Mouse (Mus musculus) left cerebral cortex, postnatal 10 days (tissue): Measurements from ENCODE around the gene Olfr796. TPM values are rescaled to one million over a fixed set of nuclear protein-coding genes. Genes with fewer than 3 reads are reported as not detected.

Source experiments
- DNase-seq, 2 experiments: peaks; one replicate each; pipeline ENCODE4 v3.0.0; 2021 to 2022; ENCODE audit warnings: low spot score in 2 of 2, mixed read lengths in 1 of 2; ENCODE audit errors: extremely low spot score in 1 of 2
- intact Hi-C: fragments of 180-260 bp; cut with DNase I; formaldehyde crosslinking; loops from one replicate; pipeline ENCODE4 v1.15.1; 2025
- microRNA-seq: library from miRNA; unstranded; fragments of <30 nt; microRNA quantifications from one replicate; pipeline ENCODE4 v1.2.0, GENCODE M21; 2022
- total RNA-seq, 2 experiments: library from RNA; stranded (reverse); gene quantifications; 2 replicates each; pipeline ENCODE4 v1.2.3; 2021

Olfr796 gene
- total RNA-seq = not detected

DNA sequence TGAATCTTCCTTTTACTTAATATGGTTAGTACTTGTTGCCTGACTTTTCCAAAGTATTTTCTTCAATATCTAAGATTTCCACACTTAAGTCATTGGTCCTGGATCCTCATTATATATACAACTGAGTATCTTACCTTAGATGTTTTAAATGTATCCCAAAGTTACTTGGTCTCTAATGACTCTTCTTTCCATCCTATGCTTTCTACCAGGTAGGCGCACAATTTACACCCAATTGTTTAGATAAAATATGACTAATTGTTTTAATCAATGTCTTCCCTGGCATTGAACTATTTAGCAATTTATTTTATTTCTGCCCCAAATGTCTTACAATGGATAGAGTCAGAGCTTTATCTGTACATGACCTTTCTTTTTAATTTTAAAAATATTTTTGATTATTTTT is at the start of gene Olfr796:
TSS of gene Olfr796 (minus strand) at position 101 of the 400 bp plus-strand sequence.
- intact Hi-C loops = no loop called here
- DNase-seq = no peak

DNA sequence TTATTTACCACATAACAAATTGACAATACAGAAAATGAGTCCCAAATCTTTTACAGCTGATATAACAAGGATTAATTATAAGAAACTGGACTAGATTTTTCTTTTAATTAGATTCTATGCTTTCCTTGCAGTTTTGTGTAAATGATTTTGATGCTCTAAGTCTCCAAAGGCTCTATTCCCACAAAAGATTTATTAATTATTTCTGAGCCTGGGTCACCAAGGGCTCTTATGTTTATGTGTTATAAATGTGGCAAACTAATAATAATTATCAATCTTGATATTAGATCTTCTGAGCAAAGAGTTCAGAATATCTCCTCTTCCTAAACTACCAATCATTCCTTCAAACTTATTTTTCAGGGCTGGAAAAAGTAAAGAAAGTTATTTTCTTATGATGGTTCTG is 45.0 kb upstream of the Olfr796 start, which contains the start of gene Olfr800:
TSS of gene Olfr800 (plus strand) at position 301 of the 400 bp plus-strand sequence.
- intact Hi-C loops = no loop called here
- DNase-seq = no peak

DNA sequence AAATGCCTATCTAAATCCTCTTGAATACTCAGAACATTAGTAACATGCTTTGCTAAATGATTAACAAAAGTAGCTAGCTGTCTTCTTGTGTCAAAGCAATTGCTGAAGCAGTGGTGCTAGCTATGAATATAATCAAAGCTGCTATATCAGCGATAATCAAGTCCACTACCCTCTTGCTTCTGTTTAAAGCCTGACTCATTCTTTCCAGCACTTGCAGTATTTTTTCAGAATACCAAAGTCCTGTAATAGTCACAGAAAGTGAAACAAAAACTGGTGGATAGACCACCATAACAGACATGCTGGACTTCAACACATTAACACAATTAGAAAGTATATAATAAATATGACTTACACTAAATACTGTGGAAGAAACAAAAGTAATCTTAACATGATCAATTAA is 39.4 kb upstream of the Olfr796 start:
- intact Hi-C loops = no loop called here

DNA sequence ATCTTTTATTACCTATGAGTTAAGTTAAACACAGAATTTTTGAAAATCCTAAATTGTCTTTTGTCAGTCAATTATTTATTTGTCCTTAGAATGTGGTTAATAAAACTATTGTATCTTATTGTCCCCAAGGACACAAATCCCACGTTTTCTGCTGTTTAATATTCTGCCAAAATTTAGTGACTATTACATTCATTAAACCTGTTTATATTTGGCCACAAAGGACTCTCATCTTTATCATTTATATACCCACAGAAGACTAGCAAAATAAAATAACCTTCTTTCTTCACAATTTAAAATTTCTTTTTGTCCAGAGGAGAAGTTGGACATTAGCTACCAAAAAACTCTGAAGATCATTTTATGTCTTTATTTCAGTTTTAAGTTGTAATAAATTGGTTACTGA is 24.8 kb upstream of the Olfr796 start, which contains the start of gene Olfr799:
TSS of gene Olfr799 (plus strand) at position 301 of the 400 bp plus-strand sequence.
- DNase-seq = no peak
- intact Hi-C loops = no loop called here

More for the DNA sequence above, 39.4 kb upstream of the Olfr796 start:
- DNase-seq = no peak

DNA sequence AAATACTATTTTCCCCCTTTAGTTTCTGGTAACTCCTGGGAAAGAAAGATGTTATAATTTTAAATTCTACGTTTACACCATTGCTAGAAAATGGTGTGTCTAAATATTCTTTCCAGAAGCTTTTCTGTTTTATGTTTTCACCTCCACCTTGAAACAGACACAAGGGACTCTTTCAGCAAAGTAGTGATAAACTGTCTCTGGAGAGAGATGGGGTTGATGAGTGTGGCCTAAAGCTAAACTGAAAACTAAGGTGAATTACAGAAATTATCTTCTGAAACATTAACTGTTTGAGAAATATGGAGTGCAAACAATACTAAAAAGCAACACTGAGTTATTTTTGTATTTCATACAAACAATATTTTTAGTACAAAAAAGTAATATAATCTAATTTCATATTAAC is 15.5 kb upstream of the Olfr796 start, which contains the start of gene Olfr798:
TSS of gene Olfr798 (minus strand) at position 101 of the 400 bp plus-strand sequence.
- intact Hi-C loops = no loop called here
- DNase-seq = no peak

DNA sequence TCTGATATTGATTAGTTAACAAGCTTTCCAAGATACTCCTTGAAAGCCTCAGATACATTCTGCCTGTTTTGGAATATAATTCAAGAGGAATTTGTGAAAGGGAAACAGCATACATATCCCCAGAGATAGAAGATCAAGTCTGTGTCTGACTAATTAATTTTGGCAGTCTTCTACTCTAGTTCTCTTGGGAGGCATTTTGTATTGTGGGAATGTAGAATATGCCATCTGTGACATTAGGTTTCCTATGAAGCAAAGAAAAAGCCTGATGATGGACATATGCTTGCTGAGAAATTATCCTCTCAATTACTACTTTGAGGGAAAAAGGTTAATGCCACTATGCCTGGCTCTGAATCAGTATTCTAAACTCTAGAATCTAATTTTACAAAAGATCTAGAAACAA is 10.9 kb upstream of the Olfr796 start:
- no peak for DNase-seq
- intact Hi-C loops = no loop called here

DNA sequence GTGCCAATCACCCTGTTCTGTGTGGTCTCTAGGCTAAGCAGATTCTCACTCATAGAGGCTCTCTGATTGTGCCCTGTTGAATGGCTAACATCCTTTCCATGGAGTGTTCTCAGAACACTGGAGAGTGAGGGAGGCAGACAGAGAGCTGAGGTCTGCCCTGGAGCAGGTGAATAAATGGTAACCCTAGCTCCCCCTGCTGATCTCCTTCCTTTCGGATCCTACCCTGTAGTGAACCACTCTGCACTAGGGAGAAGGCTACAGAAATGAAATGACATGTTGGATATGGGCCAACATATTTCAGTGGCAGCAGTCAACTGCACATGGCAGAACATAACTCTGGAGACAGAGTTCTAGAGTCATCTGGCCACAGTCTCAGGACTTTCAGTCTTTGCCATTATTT is 9.4 kb upstream of the Olfr796 start:
- intact Hi-C loops = no loop called here
- DNase-seq = no peak

DNA sequence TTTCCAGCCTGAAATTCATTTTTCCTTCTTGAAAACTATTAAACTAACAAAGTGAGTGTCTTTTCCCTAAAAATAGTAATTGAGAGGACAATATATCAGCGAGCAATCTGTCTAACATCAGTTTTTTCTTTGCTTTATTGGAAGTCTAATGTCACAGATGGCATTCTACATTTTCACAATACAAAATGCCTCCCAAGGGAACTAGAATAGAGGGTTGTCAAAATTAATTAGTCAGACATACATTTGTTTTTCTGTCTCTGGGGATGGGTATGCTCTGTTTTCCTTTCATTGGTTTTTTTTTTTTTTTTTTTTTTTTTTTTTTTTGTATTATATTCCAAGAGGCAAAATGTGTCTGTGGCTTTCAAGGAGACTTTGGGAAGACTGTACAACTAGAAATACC is 35.3 kb downstream of the Olfr796 start:
- DNase-seq = no peak
- intact Hi-C loops = no loop called here

DNA sequence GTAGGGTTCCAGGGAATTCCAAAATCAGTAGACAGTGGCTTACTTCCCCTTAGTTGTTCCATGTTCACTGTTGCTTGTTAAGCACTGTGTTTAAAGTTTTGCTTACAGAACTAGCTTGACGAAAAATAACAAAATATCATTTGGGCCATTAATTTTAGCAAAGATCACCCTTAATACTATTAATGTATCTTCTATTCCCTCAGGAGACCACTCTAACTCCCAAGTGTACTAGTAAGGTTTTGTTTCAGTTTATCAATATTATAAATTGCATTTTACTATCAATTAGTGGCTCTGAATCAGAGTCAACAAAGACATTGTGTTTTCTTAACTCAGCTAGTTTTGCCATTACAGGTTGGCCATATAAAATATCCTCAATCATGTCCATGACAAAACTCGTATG is 45.0 kb downstream of the Olfr796 start, which contains the start of gene Olfr794:
TSS of gene Olfr794 (plus strand) at position 301 of the 400 bp plus-strand sequence.
- intact Hi-C loops = no loop called here
- DNase-seq = no peak

Small RNAs within 50 kb of the gene (microRNA-seq; reads per million reads assigned to microRNA genes)
- not detected for gene Gm23252

Other genes with a start within 250 kb of the Olfr796 start
- gene Olfr784, start 228.5 kb downstream of the Olfr796 start, total RNA-seq = under 1 TPM; 0.22 to 0.24 TPM
- not detected for gene Olfr785, start 207.1 kb downstream of the Olfr796 start, total RNA-seq
- not detected for gene Olfr786, start 185.3 kb downstream of the Olfr796 start, total RNA-seq
- gene Olfr787, start 150.7 kb downstream of the Olfr796 start, total RNA-seq = not detected
- not detected for gene Olfr788, start 141.6 kb downstream of the Olfr796 start, total RNA-seq
- not detected for gene Olfr789, start 127.8 kb downstream of the Olfr796 start, total RNA-seq
- gene Olfr790, start 114.1 kb downstream of the Olfr796 start, total RNA-seq = not detected
- not detected for gene Olfr791, start 90.8 kb downstream of the Olfr796 start, total RNA-seq
- not detected for gene Olfr792, start 73.4 kb downstream of the Olfr796 start, total RNA-seq
- not detected for gene Olfr794, start 44.9 kb downstream of the Olfr796 start, total RNA-seq
- not detected for gene Olfr798, start 15.4 kb upstream of the Olfr796 start, total RNA-seq
- gene Olfr799, start 24.9 kb upstream of the Olfr796 start, total RNA-seq = not detected
- gene Olfr800, start 45.1 kb upstream of the Olfr796 start, total RNA-seq = not detected
- not detected for gene Olfr801, start 61.3 kb upstream of the Olfr796 start, total RNA-seq
- under 1 TPM in 1 of 2 experiments, not detected in 1; 0.13 TPM for gene Olfr802, start 75.6 kb upstream of the Olfr796 start, total RNA-seq
- not detected for gene Olfr803, start 81.7 kb upstream of the Olfr796 start, total RNA-seq
- gene Olfr804, start 90.6 kb upstream of the Olfr796 start, total RNA-seq = not detected
- not detected for gene Olfr805, start 116.8 kb upstream of the Olfr796 start, total RNA-seq
- not detected for gene Olfr806, start 129.4 kb upstream of the Olfr796 start, total RNA-seq
- gene Olfr807, start 145.2 kb upstream of the Olfr796 start, total RNA-seq = not detected
- not detected for gene Olfr808, start 152.9 kb upstream of the Olfr796 start, total RNA-seq
- gene Olfr809, start 162.1 kb upstream of the Olfr796 start, total RNA-seq = not detected
- not detected for gene Olfr810, start 182.3 kb upstream of the Olfr796 start, total RNA-seq
- not detected for gene Olfr811, start 191.8 kb upstream of the Olfr796 start, total RNA-seq
- not detected for gene Olfr812, start 233.5 kb upstream of the Olfr796 start, total RNA-seq
- not detected for gene Olfr813, start 242.8 kb upstream of the Olfr796 start, total RNA-seq